Mouse (Mus musculus) R1 (cell line): ENCODE results near the gene Abi1.
"Not testable (repeated sequence)": the region's sequence is repeated elsewhere in the genome, so short reads cannot be mapped to it uniquely, and the experiment has no call there.

Experiments used
- DNase-seq: peaks from one replicate; pipeline ENCODE4 v3.0.0-alpha.2; 2018; ENCODE audit warnings: low read depth, low spot score

Abi1 gene

GRCm38 (mm10) chr2:23034692-23035435 is 5.2 kb downstream of the Abi1 start:
- no peak for DNase-seq

GRCm38 (mm10) chr2:23030631-23031030 is 9.4 kb downstream of the Abi1 start:
- no peak for DNase-seq

GRCm38 (mm10) chr2:23028826-23029225 is 11.2 kb downstream of the Abi1 start:
- no peak for DNase-seq

GRCm38 (mm10) chr2:23026379-23026778 is 13.7 kb downstream of the Abi1 start:
- no peak for DNase-seq

GRCm38 (mm10) chr2:23023714-23024282 is 16.2 kb downstream of the Abi1 start:
- no peak for DNase-seq

GRCm38 (mm10) chr2:23023023-23023422 is 17.0 kb downstream of the Abi1 start:
- no peak for DNase-seq

GRCm38 (mm10) chr2:23021721-23022120 is 18.3 kb downstream of the Abi1 start:
- DNase-seq = no peak

- no peak for DNase-seq
Observed at GRCm38 (mm10) chr2:23021320-23021719, 18.7 kb downstream of the Abi1 start.

- no peak for DNase-seq
Observed at GRCm38 (mm10) chr2:23019170-23019569, 20.9 kb downstream of the Abi1 start.

GRCm38 (mm10) chr2:23016121-23016520 is 23.9 kb downstream of the Abi1 start:
- DNase-seq = no peak

- DNase-seq = no peak
Observed at GRCm38 (mm10) chr2:23015335-23015734, 24.7 kb downstream of the Abi1 start.

GRCm38 (mm10) chr2:23014935-23015334 is 25.1 kb downstream of the Abi1 start:
- DNase-seq = not testable (repeated sequence)

GRCm38 (mm10) chr2:23008256-23008655 is 31.8 kb downstream of the Abi1 start:
- no peak for DNase-seq

- DNase-seq = peak; percentile 56
Observed at GRCm38 (mm10) chr2:23007577-23007976, 32.5 kb downstream of the Abi1 start.

- DNase-seq = no peak
Observed at GRCm38 (mm10) chr2:23007149-23007548, 32.9 kb downstream of the Abi1 start.

- peak; percentile 60 for DNase-seq
Observed at GRCm38 (mm10) chr2:23006219-23006618, 33.8 kb downstream of the Abi1 start.

- peak; percentile 82 for DNase-seq
Observed at GRCm38 (mm10) chr2:23002637-23003036, 37.4 kb downstream of the Abi1 start.

GRCm38 (mm10) chr2:22999620-23000019 is 40.4 kb downstream of the Abi1 start:
- DNase-seq = no peak

- DNase-seq = no peak
Observed at GRCm38 (mm10) chr2:22998804-22999203, 41.2 kb downstream of the Abi1 start.

GRCm38 (mm10) chr2:22998015-22998414 is 42.0 kb downstream of the Abi1 start:
- no peak for DNase-seq

- no peak for DNase-seq
Observed at GRCm38 (mm10) chr2:22996071-22996470, 44.0 kb downstream of the Abi1 start.

GRCm38 (mm10) chr2:22985973-22986657 is 53.9 kb downstream of the Abi1 start:
- no peak for DNase-seq
